Comparison of ENCODE assay signal across 8 mouse cellular contexts in genomic region chr12:55398240-55399127, GRCm38 (mm10). TPM values are rescaled to one million over a fixed set of nuclear protein-coding genes. Genes with fewer than 3 reads are reported as not detected.
DNase-seq lines count a peak whose midpoint lies in the region; ATAC-seq and TF ChIP-seq lines count a peak whose summit lies in the region.

No protein-coding gene starts in this region.

- ATAC-seq in embryonic facial prominence, embryonic 14.5 days (ENCODE audit: low read depth) = peak; percentile 100
- ATAC-seq in limb, embryonic 14.5 days (ENCODE audit: low FRiP score, low read depth) = peak; percentile 99
- ATAC-seq in midbrain, postnatal 0 days (ENCODE audit: low FRiP score) = peak; percentile 99

- peak overlapping the region; percentile 97 for H3K9ac ChIP-seq in embryonic facial prominence, embryonic 14.5 days (ENCODE audit: low read depth, low read length)
- peak overlapping the region; percentile 76 for H3K9ac ChIP-seq in limb, embryonic 14.5 days (ENCODE audit: low read depth, low read length, severe bottlenecking)
- H3K9ac ChIP-seq in midbrain, postnatal 0 days (replicated peaks; ENCODE audit: low read length, poor library complexity, severe bottlenecking) = peak overlapping the region; percentile 75

- peaks cover 15% of the 10 kb centered on the region for H3K4me1 ChIP-seq in embryonic facial prominence, embryonic 14.5 days (ENCODE audit: control insufficient read depth, insufficient read depth, low read length)
- peaks cover 13% of the 10 kb centered on the region for H3K4me1 ChIP-seq in limb, embryonic 14.5 days (ENCODE audit: control insufficient read depth, insufficient read depth, low read length)
- peaks cover 11% of the 10 kb centered on the region; the same call in 1 of the 2 replicates for H3K4me1 ChIP-seq in midbrain, postnatal 0 days (ENCODE audit: insufficient read depth, low read length)

- H3K4me2 ChIP-seq in embryonic facial prominence, embryonic 14.5 days (ENCODE audit: low read depth, low read length) = peak overlapping the region; percentile 96
- H3K4me2 ChIP-seq in limb, embryonic 14.5 days (replicated peaks; ENCODE audit: low read depth, low read length, severe bottlenecking) = peak overlapping the region; percentile 88
- peak overlapping the region; percentile 77 for H3K4me2 ChIP-seq in midbrain, postnatal 0 days (ENCODE audit: low read depth, low read length, poor library complexity, severe bottlenecking)

- H3K27me3 ChIP-seq in embryonic facial prominence, embryonic 14.5 days (replicated peaks; ENCODE audit: control insufficient read depth, insufficient read depth, low read length) = no peaks in the 10 kb centered on the region
- no peaks in the 10 kb centered on the region for H3K27me3 ChIP-seq in limb, embryonic 14.5 days (ENCODE audit: control insufficient read depth, insufficient read depth, low read length)
- no peaks in the 10 kb centered on the region for H3K27me3 ChIP-seq in midbrain, postnatal 0 days (ENCODE audit: insufficient read depth, low read length)

- TF ChIP-seq POLR2A in limb, embryonic 14.5 days (IDR thresholded peaks at IDR 0.05; ENCODE audit: borderline replicate concordance, extremely low read depth, insufficient read depth, insufficient read length) = peak; percentile 98

- H3K4me3 ChIP-seq in embryonic facial prominence, embryonic 14.5 days (ENCODE audit: low read depth, low read length) = peak overlapping the region; percentile 93
- peak overlapping the region; percentile 61 for H3K4me3 ChIP-seq in limb, embryonic 14.5 days (replicated peaks; ENCODE audit: low read length)
- H3K4me3 ChIP-seq in midbrain, postnatal 0 days (ENCODE audit: low read depth, low read length) = peak overlapping the region; percentile 69

- H3K27ac ChIP-seq in embryonic facial prominence, embryonic 14.5 days (replicated peaks; ENCODE audit: low read depth, low read length) = peak overlapping the region; percentile 95
- H3K27ac ChIP-seq in limb, embryonic 14.5 days (replicated peaks; ENCODE audit: low read depth, low read length) = peak overlapping the region; percentile 92
- peak overlapping the region; percentile 86 for H3K27ac ChIP-seq in midbrain, postnatal 0 days (ENCODE audit: low read depth, low read length)

- WGBS in embryonic facial prominence, embryonic 14.5 days = under 1% methylated on average over 39 of the region's 51 CpGs
- under 1% methylated on average over 51 of the region's 51 CpGs for WGBS in limb, embryonic 14.5 days
- WGBS in midbrain, postnatal 0 days = under 1% methylated on average over 51 of the region's 51 CpGs

- TF ChIP-seq CTCF in midbrain, postnatal 0 days (IDR thresholded peaks at IDR 0.05) = peak; percentile 7; the same call in 1 of the 2 replicates

- DNase-seq in 3T3-L1 (ENCODE audit: low read depth, low spot score) = peak; percentile 95
- DNase-seq in adrenal gland, postnatal 4 days (ENCODE audit: low spot score in 2 of 2) = peak; percentile 78 to 84
- DNase-seq in embryonic facial prominence, embryonic 14.5 days (ENCODE audit: low spot score) = peak; percentile 98
- DNase-seq in heart, adult 8-10 months (ENCODE audit: low spot score) = peak; percentile 92
- peak; percentile 92 for DNase-seq in kidney, adult 9 months
- DNase-seq in limb, embryonic 14.5 days (ENCODE audit: low spot score) = peak; percentile 95
- peak; percentile 96 for DNase-seq in midbrain, postnatal 0 days (ENCODE audit: low spot score)
- DNase-seq in spleen, postnatal 14 days (ENCODE audit: low spot score in 2 of 2) = peak; percentile 79 to 85

- no peaks in the 10 kb centered on the region for H3K9me3 ChIP-seq in embryonic facial prominence, embryonic 14.5 days (ENCODE audit: control insufficient read depth, low read length)
- H3K9me3 ChIP-seq in limb, embryonic 14.5 days (ENCODE audit: control insufficient read depth, low read length) = no peaks in the 10 kb centered on the region
- H3K9me3 ChIP-seq in midbrain, postnatal 0 days (ENCODE audit: low read length) = no peaks in the 10 kb centered on the region

- H3K36me3 ChIP-seq in embryonic facial prominence, embryonic 14.5 days (ENCODE audit: control insufficient read depth, insufficient read depth, low read length) = peaks cover 3% of the 10 kb centered on the region; the same call in 1 of the 2 replicates
- H3K36me3 ChIP-seq in limb, embryonic 14.5 days (ENCODE audit: control insufficient read depth, insufficient read depth, low read length) = no peaks in the 10 kb centered on the region
- no peaks in the 10 kb centered on the region for H3K36me3 ChIP-seq in midbrain, postnatal 0 days (ENCODE audit: insufficient read depth, low read length)

RNA-seq across cellular contexts. Expression of gene Psma6, which starts 14.5 kb away (rescaled TPM):
- total RNA-seq in adrenal gland, postnatal 4 days (2021) = 100 to 1,000 TPM; 234 to 258 TPM
- 397 and 404 TPM in 2 replicates for polyA plus RNA-seq in embryonic facial prominence, embryonic 14.5 days (2014; fragmentation: Nextera tagmentation; extraction: Ambion mirVana)
- total RNA-seq in heart, adult 8-10 months (2022) = 100 to 1,000 TPM; 149 to 159 (median 156) TPM
- polyA plus RNA-seq in limb, embryonic 14.5 days (2012; rRNA removed) = 140 and 167 TPM in 2 replicates
- polyA plus RNA-seq in limb, embryonic 14.5 days (2014; fragmentation: Nextera tagmentation; extraction: Ambion mirVana) = 416 and 425 TPM in 2 replicates
- total RNA-seq in midbrain, postnatal 0 days (2014; rRNA removed) = 91.1 and 102 TPM in 2 replicates
- polyA plus RNA-seq in midbrain, postnatal 0 days (2015; fragmentation: Nextera tagmentation; extraction: Ambion mirVana) = 422 and 424 TPM in 2 replicates

Comparison
In these comparisons a context has a peak if more than half of its experiments do, and no peak if none do; other contexts are left out.
1. Peak in every context shown above with its lines: DNase-seq, ATAC-seq, H3K4me3 ChIP-seq and H3K27ac ChIP-seq.